Comparison of ENCODE assay signal across 24 mouse cellular contexts in genomic region chr12:17764005-17764404, GRCm38 (mm10).
DNase-seq lines count a peak whose midpoint lies in the region; ATAC-seq lines count a peak whose summit lies in the region.
"Had no signal": no experiment of that assay in that cellular context is flagged by ENCODE, and none has a peak within 500 bp of the region (broad histone marks: within the 10 kb centered on the region; RNA-seq: fewer than 3 reads in every experiment).

No protein-coding gene starts in this region.

- no peak overlapping the region for H3K9ac ChIP-seq in kidney, embryonic 15.5 days
- no peak overlapping the region for H3K9ac ChIP-seq in liver, embryonic 12.5 days
- H3K9ac ChIP-seq in liver, embryonic 11.5 days (ENCODE audit: low read depth, low read length) = no peak overlapping the region
- H3K9ac ChIP-seq: embryonic facial prominence, embryonic 13.5 days; forebrain, embryonic 12.5 days; heart, embryonic 12.5 days; hindbrain, embryonic 12.5 days had no signal

- ATAC-seq in kidney, embryonic 15.5 days (replicated peaks; ENCODE audit: low FRiP score) = no peak
- 0 out of 2 replicates have a peak, but pooled peaks have one; percentile 2 for ATAC-seq in liver, embryonic 12.5 days
- ATAC-seq in liver, embryonic 11.5 days (replicated peaks; ENCODE audit: low FRiP score) = no peak
- ATAC-seq: CD4-positive, CD25-positive, alpha-beta regulatory T cell, adult 4 months; forebrain, embryonic 16.5 days; hindbrain, embryonic 16.5 days had no signal

- DNase-seq in embryo, embryonic 10 days (ENCODE audit: low spot score) = peak; percentile 49
- DNase-seq in embryo, embryonic 11 days = no peak
- peak; percentile 38 for DNase-seq in kidney, adult 9 months
- DNase-seq in liver, embryonic 11.5 days (ENCODE audit: low spot score) = no peak
- no peak for DNase-seq in c-Kit-positive CD71-positive TER-119-positive erythroid progenitor cells, embryonic 14.5 days (ENCODE audit: low spot score)
- DNase-seq: adrenal gland, postnatal 10 days; B cell, adult 2 months; cerebellum, adult 11 months; cerebellum, adult 8-10 months; cerebellum, postnatal 14 days; gastrocnemius, postnatal 14 days; heart, adult 2 months; heart, postnatal 4 days had no signal

- H3K9me3 ChIP-seq in kidney, embryonic 15.5 days (replicated peaks) = no peaks in the 10 kb centered on the region
- no peaks in the 10 kb centered on the region for H3K9me3 ChIP-seq in liver, embryonic 12.5 days (replicated peaks)
- no peaks in the 10 kb centered on the region for H3K9me3 ChIP-seq in liver, embryonic 11.5 days (ENCODE audit: control insufficient read depth, low read length)
- H3K9me3 ChIP-seq: embryonic facial prominence, embryonic 13.5 days; forebrain, embryonic 12.5 days; heart, embryonic 12.5 days; hindbrain, embryonic 12.5 days had no signal

- 60% methylated on average over 3 of the region's 3 CpGs for WGBS in kidney, embryonic 15.5 days
- 60% methylated on average over 3 of the region's 3 CpGs for WGBS in liver, embryonic 12.5 days (ENCODE audit: insufficient replicate concordance)
- 77% methylated on average over 3 of the region's 3 CpGs for whole genome bisulfite sequencing in liver, embryonic 11.5 days

- no peaks in the 10 kb centered on the region for H3K36me3 ChIP-seq in kidney, embryonic 15.5 days
- H3K36me3 ChIP-seq in liver, embryonic 12.5 days = no peaks in the 10 kb centered on the region
- no peaks in the 10 kb centered on the region for H3K36me3 ChIP-seq in liver, embryonic 11.5 days (ENCODE audit: control insufficient read depth, insufficient read depth, low read length)
- H3K36me3 ChIP-seq: embryonic facial prominence, embryonic 13.5 days; forebrain, embryonic 12.5 days; G1E; heart, embryonic 12.5 days; hindbrain, embryonic 12.5 days had no signal

- H3K27me3 ChIP-seq in kidney, embryonic 15.5 days = no peaks in the 10 kb centered on the region
- no peaks in the 10 kb centered on the region for H3K27me3 ChIP-seq in liver, embryonic 12.5 days (replicated peaks)
- no peaks in the 10 kb centered on the region for H3K27me3 ChIP-seq in liver, embryonic 11.5 days (replicated peaks; ENCODE audit: control insufficient read depth, insufficient read depth, low read length)
- H3K27me3 ChIP-seq: embryonic facial prominence, embryonic 13.5 days; forebrain, embryonic 12.5 days; hindbrain, embryonic 12.5 days had no signal

- H3K4me2 ChIP-seq in kidney, embryonic 15.5 days = no peak overlapping the region
- no peak overlapping the region for H3K4me2 ChIP-seq in liver, embryonic 12.5 days
- no peak overlapping the region for H3K4me2 ChIP-seq in liver, embryonic 11.5 days
- H3K4me2 ChIP-seq: embryonic facial prominence, embryonic 13.5 days; forebrain, embryonic 12.5 days; heart, embryonic 12.5 days; hindbrain, embryonic 12.5 days had no signal

- peaks cover 25% of the 10 kb centered on the region for H3K4me1 ChIP-seq in kidney, embryonic 15.5 days
- H3K4me1 ChIP-seq in liver, embryonic 12.5 days = peaks cover 21% of the 10 kb centered on the region
- peaks cover 2% of the 10 kb centered on the region; the same call in 1 of the 2 replicates for H3K4me1 ChIP-seq in liver, embryonic 11.5 days (replicated peaks; ENCODE audit: control insufficient read depth, insufficient read depth, low read length)
- peaks cover 39% of the 10 kb centered on the region for H3K4me1 ChIP-seq in brown adipose tissue, adult 24 weeks (ENCODE audit: control insufficient read depth, insufficient read depth, insufficient read length, low read length)

- H3K27ac ChIP-seq in kidney, embryonic 15.5 days = no peak overlapping the region
- H3K27ac ChIP-seq in liver, embryonic 12.5 days = no peak overlapping the region
- no peak overlapping the region for H3K27ac ChIP-seq in liver, embryonic 11.5 days (ENCODE audit: low read depth, low read length)
- H3K27ac ChIP-seq in brown adipose tissue, adult 24 weeks (replicated peaks; ENCODE audit: low read depth, low read length) = 0 out of 2 replicates have a peak overlapping the region, but pooled peaks have one; percentile 20
- H3K27ac ChIP-seq: embryonic facial prominence, embryonic 13.5 days; forebrain, embryonic 12.5 days; hindbrain, embryonic 12.5 days had no signal

- no peak overlapping the region for H3K4me3 ChIP-seq in kidney, embryonic 15.5 days (replicated peaks)
- H3K4me3 ChIP-seq in liver, embryonic 12.5 days = no peak overlapping the region
- no peak overlapping the region for H3K4me3 ChIP-seq in liver, embryonic 11.5 days (ENCODE audit: low read depth, low read length)
- no peak overlapping the region for H3K4me3 ChIP-seq in brown adipose tissue, adult 24 weeks (ENCODE audit: insufficient read depth, low read depth, low read length)
- H3K4me3 ChIP-seq: embryonic facial prominence, embryonic 13.5 days; forebrain, embryonic 12.5 days; heart, adult 2 months; heart, embryonic 12.5 days; hindbrain, embryonic 12.5 days had no signal

Comparison
In these comparisons a context has a peak if more than half of its experiments do, and no peak if none do; other contexts are left out.
1. DNase-seq: peak in embryo, embryonic 10 days (single experiment) and kidney, adult 9 months (single experiment); none in embryo, embryonic 11 days (single experiment), liver, embryonic 11.5 days (single experiment) and c-Kit-positive CD71-positive TER-119-positive erythroid progenitor cells, embryonic 14.5 days (single experiment).